Comparison of ENCODE assay signal across 11 mouse cellular contexts in genomic region chr12:66853167-66853566, GRCm38 (mm10).
DNase-seq lines count a peak whose midpoint lies in the region; ATAC-seq and TF ChIP-seq lines count a peak whose summit lies in the region.
"Had no signal": no experiment of that assay in that cellular context is flagged by ENCODE, and none has a peak within 500 bp of the region (broad histone marks: within the 10 kb centered on the region; RNA-seq: fewer than 3 reads in every experiment).

No protein-coding gene starts in this region.

- H3K9me3 ChIP-seq in hindbrain, embryonic 11.5 days (ENCODE audit: control insufficient read depth, low read length) = no peaks in the 10 kb centered on the region
- no peaks in the 10 kb centered on the region for H3K9me3 ChIP-seq in hindbrain, embryonic 12.5 days (replicated peaks)
- no peaks in the 10 kb centered on the region for H3K9me3 ChIP-seq in midbrain, postnatal 0 days (ENCODE audit: low read length)
- no peaks in the 10 kb centered on the region for H3K9me3 ChIP-seq in midbrain, embryonic 11.5 days (ENCODE audit: control insufficient read depth, low read length)
- H3K9me3 ChIP-seq: embryonic facial prominence, embryonic 13.5 days had no signal

- peak; percentile 57 for TF ChIP-seq CTCF in midbrain, postnatal 0 days (IDR thresholded peaks at IDR 0.05)

- H3K9ac ChIP-seq in hindbrain, embryonic 11.5 days (ENCODE audit: low read depth, low read length) = no peak overlapping the region
- no peak overlapping the region for H3K9ac ChIP-seq in hindbrain, embryonic 12.5 days
- H3K9ac ChIP-seq in midbrain, postnatal 0 days (replicated peaks; ENCODE audit: low read length, poor library complexity, severe bottlenecking) = no peak overlapping the region
- no peak overlapping the region for H3K9ac ChIP-seq in midbrain, embryonic 11.5 days (ENCODE audit: low read length)
- H3K9ac ChIP-seq: embryonic facial prominence, embryonic 13.5 days had no signal

- WGBS in hindbrain, embryonic 11.5 days = 25% methylated on average over 3 of the region's 3 CpGs
- 26% methylated on average over 3 of the region's 3 CpGs for WGBS in hindbrain, embryonic 12.5 days
- WGBS in midbrain, postnatal 0 days = 24% methylated on average over 3 of the region's 3 CpGs
- 27% methylated on average over 3 of the region's 3 CpGs for WGBS in midbrain, embryonic 11.5 days

- no peaks in the 10 kb centered on the region for H3K36me3 ChIP-seq in hindbrain, embryonic 11.5 days (ENCODE audit: control insufficient read depth, insufficient read depth, low read length)
- H3K36me3 ChIP-seq in hindbrain, embryonic 12.5 days = no peaks in the 10 kb centered on the region
- no peaks in the 10 kb centered on the region for H3K36me3 ChIP-seq in midbrain, postnatal 0 days (ENCODE audit: insufficient read depth, low read length)
- no peaks in the 10 kb centered on the region for H3K36me3 ChIP-seq in midbrain, embryonic 11.5 days (ENCODE audit: control insufficient read depth, insufficient read depth, low read length)
- H3K36me3 ChIP-seq: embryonic facial prominence, embryonic 13.5 days had no signal

- H3K4me2 ChIP-seq in hindbrain, embryonic 11.5 days (replicated peaks; ENCODE audit: low read depth, low read length) = no peak overlapping the region
- no peak overlapping the region for H3K4me2 ChIP-seq in hindbrain, embryonic 12.5 days (replicated peaks)
- no peak overlapping the region for H3K4me2 ChIP-seq in midbrain, postnatal 0 days (ENCODE audit: low read depth, low read length, poor library complexity, severe bottlenecking)
- H3K4me2 ChIP-seq in midbrain, embryonic 11.5 days = no peak overlapping the region
- H3K4me2 ChIP-seq: embryonic facial prominence, embryonic 13.5 days had no signal

- H3K4me3 ChIP-seq in hindbrain, embryonic 11.5 days (ENCODE audit: low read depth, low read length) = no peak overlapping the region
- no peak overlapping the region for H3K4me3 ChIP-seq in hindbrain, embryonic 12.5 days
- no peak overlapping the region for H3K4me3 ChIP-seq in midbrain, postnatal 0 days (ENCODE audit: low read depth, low read length)
- H3K4me3 ChIP-seq in midbrain, embryonic 11.5 days (ENCODE audit: low read depth, low read length) = no peak overlapping the region
- H3K4me3 ChIP-seq: embryonic facial prominence, embryonic 13.5 days had no signal

- no peaks in the 10 kb centered on the region for H3K4me1 ChIP-seq in hindbrain, embryonic 11.5 days (replicated peaks; ENCODE audit: control insufficient read depth, insufficient read depth, low read length)
- H3K4me1 ChIP-seq in hindbrain, embryonic 12.5 days = no peaks in the 10 kb centered on the region
- no peaks in the 10 kb centered on the region for H3K4me1 ChIP-seq in midbrain, postnatal 0 days (ENCODE audit: insufficient read depth, low read length)
- H3K4me1 ChIP-seq in midbrain, embryonic 11.5 days (ENCODE audit: control insufficient read depth, insufficient read depth, low read length) = no peaks in the 10 kb centered on the region
- H3K4me1 ChIP-seq: embryonic facial prominence, embryonic 13.5 days had no signal

- ATAC-seq in hindbrain, embryonic 11.5 days (ENCODE audit: low FRiP score) = no peak
- no peak for ATAC-seq in hindbrain, embryonic 12.5 days (ENCODE audit: low FRiP score)
- no peak for ATAC-seq in midbrain, postnatal 0 days (ENCODE audit: low FRiP score)
- no peak for ATAC-seq in midbrain, embryonic 11.5 days (ENCODE audit: low FRiP score)
- no peak for ATAC-seq in monocyte, adult 5-6 weeks (replicated peaks; ENCODE audit: insufficient number of reproducible peaks, low FRiP score, low TSS enrichment, poor library complexity, severe bottlenecking)

- peak; percentile 67 for DNase-seq in hindbrain, embryonic 11.5 days (ENCODE audit: low spot score)
- DNase-seq in midbrain, postnatal 0 days (ENCODE audit: low spot score) = no peak
- DNase-seq in midbrain, embryonic 11.5 days (ENCODE audit: low spot score, missing footprints) = no peak
- peak; percentile 40 for DNase-seq in adipocyte (ENCODE audit: low spot score)
- peak; percentile 45 for DNase-seq in mesoderm, embryonic 11.5 days (ENCODE audit: low read depth, low spot score)
- no peak for DNase-seq in right cerebral cortex, adult 18-20 months
- DNase-seq: heart, adult 18-20 months; thymus, postnatal 14 days had no signal

- no peak overlapping the region for H3K27ac ChIP-seq in hindbrain, embryonic 11.5 days (ENCODE audit: low read depth, low read length)
- no peak overlapping the region for H3K27ac ChIP-seq in hindbrain, embryonic 12.5 days
- H3K27ac ChIP-seq in midbrain, postnatal 0 days (ENCODE audit: low read depth, low read length) = no peak overlapping the region
- no peak overlapping the region for H3K27ac ChIP-seq in midbrain, embryonic 11.5 days (ENCODE audit: low read depth, low read length)
- H3K27ac ChIP-seq: embryonic facial prominence, embryonic 13.5 days had no signal

- H3K27me3 ChIP-seq in hindbrain, embryonic 11.5 days (ENCODE audit: control insufficient read depth, insufficient read depth, low read length) = no peaks in the 10 kb centered on the region
- no peaks in the 10 kb centered on the region for H3K27me3 ChIP-seq in hindbrain, embryonic 12.5 days
- H3K27me3 ChIP-seq in midbrain, postnatal 0 days (ENCODE audit: insufficient read depth, low read length) = no peaks in the 10 kb centered on the region
- H3K27me3 ChIP-seq in midbrain, embryonic 11.5 days (ENCODE audit: control insufficient read depth, insufficient read depth, low read length) = no peaks in the 10 kb centered on the region
- H3K27me3 ChIP-seq: embryonic facial prominence, embryonic 13.5 days had no signal

Comparison
In these comparisons a context has a peak if more than half of its experiments do, and no peak if none do; other contexts are left out.
1. DNase-seq: peak in hindbrain, embryonic 11.5 days (single experiment), adipocyte (single experiment) and mesoderm, embryonic 11.5 days (single experiment); none in midbrain, postnatal 0 days (single experiment), midbrain, embryonic 11.5 days (single experiment) and right cerebral cortex, adult 18-20 months (single experiment).